Mouse (Mus musculus): Measurements from ENCODE around the gene Ttll10. TPM values are rescaled to one million over a fixed set of nuclear protein-coding genes. Genes with fewer than 3 reads are reported as not detected.

Gene Ttll10
- total and polyA plus RNA-seq, 3 experiments, result 0.11 TPM; not detected in 2

DNA sequence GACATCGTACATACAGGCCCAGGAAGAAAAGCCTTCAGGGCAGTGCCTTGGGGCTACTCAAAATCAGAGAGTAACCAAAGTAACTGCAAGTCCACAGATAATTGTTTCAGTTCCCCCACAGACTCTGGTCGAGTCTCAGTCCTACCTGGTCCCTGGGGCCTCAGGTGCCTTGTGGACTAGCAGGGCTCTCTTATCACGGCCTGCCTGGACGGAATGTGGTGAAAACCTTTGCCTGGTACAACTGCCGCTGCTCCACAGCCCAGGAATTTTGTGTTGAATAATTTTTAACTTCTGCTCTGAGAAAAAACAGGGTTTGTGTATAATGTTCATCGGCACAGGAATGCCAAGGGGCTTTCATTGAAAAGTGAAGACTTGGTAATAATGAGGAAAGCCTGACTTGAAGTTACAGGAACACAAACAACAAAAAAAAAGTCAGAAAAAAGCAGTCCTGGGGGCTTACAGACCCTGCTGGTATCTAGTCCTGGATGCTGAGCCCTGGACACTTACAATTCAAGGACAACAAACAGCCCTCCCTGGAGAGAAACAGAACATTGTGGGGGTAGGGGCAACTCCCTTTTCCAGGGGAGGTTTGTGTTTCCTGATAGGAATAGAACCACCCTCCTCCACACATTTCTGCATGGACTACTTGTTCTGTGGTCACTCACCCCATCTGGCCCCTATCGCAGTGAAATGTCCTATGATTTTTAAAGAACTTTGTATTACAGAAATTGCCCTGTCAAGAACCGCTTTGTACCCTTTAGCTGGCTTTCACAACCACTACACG is 25.1 kb upstream of the Ttll10 start:
- H3K9me3 ChIP-seq (replicated peaks; ENCODE audit: insufficient read depth, low read length), result no peaks in the 10 kb centered on the region
- no peak overlapping the region for H3K9ac ChIP-seq (ENCODE audit: control insufficient read depth, low read depth, low read length, poor library complexity, severe bottlenecking)
- peaks cover 0 to 32% of the 10 kb centered on the region in 2 experiments; a peak in 2 of 4 replicates for H3K36me3 ChIP-seq (ENCODE audit: control insufficient read depth in 1 of 2, insufficient read depth in 2 of 2, low read length in 2 of 2)
- H3K27ac ChIP-seq (ENCODE audit: control insufficient read depth, low read depth, low read length), result no peak overlapping the region; the same call in 1 of the 2 replicates
- no peak overlapping the region for H3K4me3 ChIP-seq (ENCODE audit: control insufficient read depth in 1 of 2, insufficient read depth in 1 of 2, low read depth in 2 of 2, low read length in 2 of 2)
- H3K79me2 ChIP-seq (ENCODE audit: control insufficient read depth, insufficient read depth, low read length, poor library complexity), result no peaks in the 10 kb centered on the region
- peaks cover 24 to 34% of the 10 kb centered on the region in 2 experiments for H3K4me1 ChIP-seq (ENCODE audit: control insufficient read depth in 1 of 2, insufficient read depth in 2 of 2, low read length in 2 of 2)
- TF ChIP-seq TBP (IDR thresholded peaks at IDR 0.05; ENCODE audit: low read depth, low read length), result no peak
- no peak for TF ChIP-seq EP300 (IDR thresholded peaks at IDR 0.05; ENCODE audit: low read depth in 1 of 2, low read length in 2 of 2)
- TF ChIP-seq SMC3 (IDR thresholded peaks at IDR 0.05; ENCODE audit: low read depth, low read length), result no peak
- no peak for TF ChIP-seq ZC3H11A (IDR thresholded peaks at IDR 0.05; ENCODE audit: low read depth, low read length)
- no peak for TF ChIP-seq MXI1 (IDR thresholded peaks at IDR 0.05; ENCODE audit: low read depth, low read length)
- TF ChIP-seq ELF1 (IDR thresholded peaks at IDR 0.05; ENCODE audit: low read depth, low read length), result no peak
- no peak for TF ChIP-seq TCF12 (IDR thresholded peaks at IDR 0.05; ENCODE audit: low read depth, low read length)
- no peak for TF ChIP-seq MAX (IDR thresholded peaks at IDR 0.05; ENCODE audit: low read length)
- TF ChIP-seq NRF1 (IDR thresholded peaks at IDR 0.05; ENCODE audit: insufficient read depth, low read depth, low read length, poor library complexity, severe bottlenecking), result no peak
- no peak for TF ChIP-seq ETS1 (IDR thresholded peaks at IDR 0.05; ENCODE audit: low read depth, low read length)
- TF ChIP-seq ZMIZ1 (IDR thresholded peaks at IDR 0.05; ENCODE audit: low read depth, low read length), result no peak
- no peak for TF ChIP-seq CTCF (IDR thresholded peaks at IDR 0.05 in 2 of 3, conservative IDR thresholded peaks at IDR 0.05 in 1 of 3; ENCODE audit: control insufficient read depth in 1 of 3, insufficient read depth in 1 of 3, low read depth in 2 of 3, low read length in 3 of 3, poor library complexity in 1 of 3, severe bottlenecking in 1 of 3)
- no peak for TF ChIP-seq RAD21 (IDR thresholded peaks at IDR 0.05; ENCODE audit: low read depth, low read length)
- no peak for TF ChIP-seq HCFC1 (IDR thresholded peaks at IDR 0.05; ENCODE audit: low read depth, low read length)
- no peak for TF ChIP-seq MYB (IDR thresholded peaks at IDR 0.05; ENCODE audit: low read depth, low read length)
- TF ChIP-seq SIN3A (IDR thresholded peaks at IDR 0.05; ENCODE audit: low read length), result no peak
- TF ChIP-seq UBTF (IDR thresholded peaks at IDR 0.05; ENCODE audit: borderline replicate concordance, insufficient read depth, low read depth, low read length), result no peak
- TF ChIP-seq MAFK (IDR thresholded peaks at IDR 0.05; ENCODE audit: borderline replicate concordance, low read depth, low read length), result no peak
- no peak for TF ChIP-seq USF1 (IDR thresholded peaks at IDR 0.05; ENCODE audit: low read depth, low read length)
- no peaks in the 10 kb centered on the region for H3K27me3 ChIP-seq (ENCODE audit: control insufficient read depth in 1 of 2, insufficient read depth in 2 of 2, low read length in 2 of 2)
- no peak for DNase-seq (ENCODE audit: low read depth, low spot score)

- H3K79me2 ChIP-seq (ENCODE audit: control insufficient read depth, insufficient read depth, low read length, poor library complexity), result no peaks in the 10 kb centered on the region
- H3K27ac ChIP-seq (ENCODE audit: control insufficient read depth, low read depth, low read length), result peak overlapping the region; percentile 99
- peak overlapping the region; percentile 25; the same call in 1 of the 2 replicates for H3K9ac ChIP-seq (ENCODE audit: control insufficient read depth, low read depth, low read length, poor library complexity, severe bottlenecking)
- peak; percentile 80 for DNase-seq (ENCODE audit: low read depth, low spot score)
- no peaks in the 10 kb centered on the region for H3K27me3 ChIP-seq (ENCODE audit: control insufficient read depth in 1 of 2, insufficient read depth in 2 of 2, low read length in 2 of 2)
- peaks cover 24 to 34% of the 10 kb centered on the region in 2 experiments for H3K4me1 ChIP-seq (ENCODE audit: control insufficient read depth in 1 of 2, insufficient read depth in 2 of 2, low read length in 2 of 2)
- no peaks in the 10 kb centered on the region for H3K9me3 ChIP-seq (replicated peaks; ENCODE audit: insufficient read depth, low read length)
- H3K36me3 ChIP-seq (ENCODE audit: control insufficient read depth in 1 of 2, insufficient read depth in 2 of 2, low read length in 2 of 2), result peaks cover 0 to 32% of the 10 kb centered on the region in 2 experiments; a peak in 2 of 4 replicates
- peak overlapping the region in 1 of 2 experiments; percentile 14; a peak in 2 of 4 replicates for H3K4me3 ChIP-seq (ENCODE audit: control insufficient read depth in 1 of 2, insufficient read depth in 1 of 2, low read depth in 2 of 2, low read length in 2 of 2)
- TF ChIP-seq USF1 (IDR thresholded peaks at IDR 0.05; ENCODE audit: low read depth, low read length) (no peak), MYB (IDR thresholded peaks at IDR 0.05; ENCODE audit: low read depth, low read length) (0 out of 2 replicates have a peak, but pooled peaks have one; percentile 31), CHD2 (IDR thresholded peaks at IDR 0.05; ENCODE audit: low read length) (no peak), ELF1 (IDR thresholded peaks at IDR 0.05; ENCODE audit: low read depth, low read length) (no peak), KAT2A (conservative IDR thresholded peaks at IDR 0.05; ENCODE audit: low read depth, low read length) (no peak), SIN3A (IDR thresholded peaks at IDR 0.05; ENCODE audit: low read length) (no peak)
These were observed 24.1 kb upstream of the Ttll10 start for GRCm38 (mm10) chr4:156083348-156083747.
